Mouse (Mus musculus): ENCODE results near the gene Ldb2. TPM values are rescaled to one million over a fixed set of nuclear protein-coding genes. Genes with fewer than 3 reads are reported as not detected.

Ldb2 gene
- polyA plus RNA-seq, 1 experiment: not detected

DNA sequence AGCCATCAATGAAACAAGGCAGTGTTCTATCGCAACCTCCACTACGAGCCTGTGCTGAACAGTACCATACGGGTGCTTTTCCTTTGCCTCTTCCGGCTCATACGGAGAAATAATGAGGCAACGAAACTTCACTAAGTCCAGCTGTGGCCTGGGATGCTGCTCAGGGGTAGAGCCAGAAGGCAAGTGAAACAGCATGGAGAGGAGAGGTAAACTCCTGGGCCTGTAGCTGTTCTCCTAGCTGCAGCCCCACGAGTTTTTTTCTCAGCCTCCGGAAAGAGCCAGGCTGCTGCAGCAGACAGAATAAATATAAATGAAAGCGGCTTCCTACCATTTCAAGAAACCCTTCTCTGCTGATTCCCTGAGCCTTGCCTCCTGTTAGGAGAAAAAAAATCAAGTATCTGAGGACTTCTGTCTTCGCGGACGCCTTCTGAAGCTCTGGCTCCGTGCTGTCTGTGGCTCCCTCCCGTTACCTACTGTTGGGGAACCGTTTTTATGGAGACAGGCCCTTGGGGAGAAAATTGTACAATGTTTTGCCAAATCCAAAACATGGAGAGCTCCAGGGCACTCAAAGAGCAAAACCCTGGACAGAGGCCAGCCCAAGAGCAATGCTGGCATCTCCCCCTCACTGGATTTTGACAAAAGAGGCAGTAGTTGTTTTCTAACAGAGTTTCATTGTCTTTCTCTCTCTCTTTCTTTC is 205.8 kb downstream of the Ldb2 start:
- TF ChIP-seq EP300 (IDR thresholded peaks at IDR 0.05; ENCODE audit: insufficient read depth, low read depth, low read length): no peak
- H3K9ac ChIP-seq (ENCODE audit: low read depth, poor library complexity, severe bottlenecking): no peak overlapping the region
- no peaks in the 10 kb centered on the region for H3K27me3 ChIP-seq (ENCODE audit: control insufficient read depth, insufficient read depth, low read length, poor library complexity, severe bottlenecking)
- H3K4me3 ChIP-seq (ENCODE audit: low read depth, low read length): no peak overlapping the region
- no peak overlapping the region for H3K27ac ChIP-seq (ENCODE audit: insufficient read depth, low read length)
- H3K36me3 ChIP-seq (ENCODE audit: control insufficient read depth, insufficient read depth, low read length, poor library complexity, severe bottlenecking): no peaks in the 10 kb centered on the region
- no peaks in the 10 kb centered on the region for H3K4me1 ChIP-seq (ENCODE audit: control insufficient read depth, insufficient read depth, low read length)
- H3K9me3 ChIP-seq (replicated peaks; ENCODE audit: control insufficient read depth, insufficient read depth, low read length, poor library complexity, severe bottlenecking): no peaks in the 10 kb centered on the region

DNA sequence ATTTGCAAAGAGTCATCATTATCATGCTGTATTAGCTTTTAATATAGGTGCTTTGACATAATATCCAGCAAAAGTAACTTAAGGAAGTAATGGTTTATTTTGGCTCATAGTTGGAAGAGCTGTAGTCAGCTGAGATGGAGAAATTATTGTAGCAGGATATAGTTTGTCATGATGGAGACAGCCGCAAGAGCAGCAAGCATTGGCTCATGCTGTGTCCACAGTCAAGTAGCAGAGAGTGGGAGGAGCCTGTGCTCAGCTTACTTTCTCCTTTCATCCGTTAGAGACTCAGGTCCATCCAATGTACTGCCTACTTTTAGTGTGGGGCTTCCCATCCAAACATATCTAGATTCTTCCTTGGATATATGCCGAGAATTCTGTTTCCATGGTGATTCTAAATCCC is 208.7 kb downstream of the Ldb2 start:
- H3K4me3 ChIP-seq (ENCODE audit: low read depth, low read length): no peak overlapping the region
- no peak overlapping the region for H3K27ac ChIP-seq (ENCODE audit: insufficient read depth, low read length)
- no peak for TF ChIP-seq CTCF (IDR thresholded peaks at IDR 0.05; ENCODE audit: low read depth, low read length)
- H3K9ac ChIP-seq (ENCODE audit: low read depth, poor library complexity, severe bottlenecking): no peak overlapping the region
- H3K27me3 ChIP-seq (ENCODE audit: control insufficient read depth, insufficient read depth, low read length, poor library complexity, severe bottlenecking): no peaks in the 10 kb centered on the region
- no peaks in the 10 kb centered on the region for H3K36me3 ChIP-seq (ENCODE audit: control insufficient read depth, insufficient read depth, low read length, poor library complexity, severe bottlenecking)
- H3K9me3 ChIP-seq (replicated peaks; ENCODE audit: control insufficient read depth, insufficient read depth, low read length, poor library complexity, severe bottlenecking): no peaks in the 10 kb centered on the region
- H3K4me1 ChIP-seq (ENCODE audit: control insufficient read depth, insufficient read depth, low read length): no peaks in the 10 kb centered on the region

- H3K4me1 ChIP-seq (ENCODE audit: control insufficient read depth, insufficient read depth, low read length): no peaks in the 10 kb centered on the region
- TF ChIP-seq CTCF (IDR thresholded peaks at IDR 0.05; ENCODE audit: low read depth, low read length): no peak
- TF ChIP-seq EP300 (IDR thresholded peaks at IDR 0.05; ENCODE audit: insufficient read depth, low read depth, low read length): no peak
- TF ChIP-seq POLR2A (IDR thresholded peaks at IDR 0.05; ENCODE audit: insufficient read depth, low read length): no peak
- H3K9me3 ChIP-seq (replicated peaks; ENCODE audit: control insufficient read depth, insufficient read depth, low read length, poor library complexity, severe bottlenecking): no peaks in the 10 kb centered on the region
- H3K4me3 ChIP-seq (ENCODE audit: low read depth, low read length): no peak overlapping the region
- H3K36me3 ChIP-seq (ENCODE audit: control insufficient read depth, insufficient read depth, low read length, poor library complexity, severe bottlenecking): no peaks in the 10 kb centered on the region
- no peak overlapping the region for H3K27ac ChIP-seq (ENCODE audit: insufficient read depth, low read length)
- H3K9ac ChIP-seq (ENCODE audit: low read depth, poor library complexity, severe bottlenecking): no peak overlapping the region
- no peaks in the 10 kb centered on the region for H3K27me3 ChIP-seq (ENCODE audit: control insufficient read depth, insufficient read depth, low read length, poor library complexity, severe bottlenecking)
Observed at GRCm38 (mm10) chr5:44589318-44589717, 210.2 kb downstream of the Ldb2 start.

- H3K27ac ChIP-seq (ENCODE audit: insufficient read depth, low read length): no peak overlapping the region
Observed at GRCm38 (mm10) chr5:44586571-44586970, 212.9 kb downstream of the Ldb2 start.

DNA sequence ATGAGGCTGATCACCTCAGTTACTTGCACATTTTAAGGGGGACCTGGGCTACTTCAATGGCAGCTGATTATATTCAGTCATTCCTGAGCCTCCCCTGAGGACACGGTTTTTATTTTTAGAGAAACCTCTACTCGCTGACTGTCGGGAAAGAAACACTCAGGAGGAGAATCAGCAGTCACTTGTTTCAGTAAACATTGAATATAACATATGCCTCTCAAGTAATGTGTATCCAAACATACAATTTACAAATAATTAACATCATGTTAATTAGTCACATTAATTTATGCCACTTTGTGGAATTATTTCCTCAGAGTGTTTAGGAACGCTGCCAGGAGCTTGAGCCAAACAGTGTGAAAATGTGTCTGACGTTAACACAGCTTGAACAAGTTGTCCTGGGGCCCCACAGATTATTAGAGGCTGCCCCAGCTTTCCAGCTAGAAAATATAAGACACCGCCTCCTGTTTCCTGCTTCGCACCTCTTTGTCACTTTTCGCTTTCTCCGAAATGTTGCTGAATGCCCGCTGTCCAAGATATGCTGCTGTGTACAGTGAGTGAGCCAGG is 219.5 kb downstream of the Ldb2 start:
- Histone ChIP-seq H3K9me3 (replicated peaks; ENCODE audit: control insufficient read depth, insufficient read depth, low read length, poor library complexity, severe bottlenecking) (no peaks in the 10 kb centered on the region), H3K9ac (ENCODE audit: low read depth, poor library complexity, severe bottlenecking) (no peak overlapping the region), H3K27me3 (ENCODE audit: control insufficient read depth, insufficient read depth, low read length, poor library complexity, severe bottlenecking) (no peaks in the 10 kb centered on the region), H3K27ac (ENCODE audit: insufficient read depth, low read length) (no peak overlapping the region), H3K4me3 (ENCODE audit: low read depth, low read length) (no peak overlapping the region), H3K36me3 (ENCODE audit: control insufficient read depth, insufficient read depth, low read length, poor library complexity, severe bottlenecking) (no peaks in the 10 kb centered on the region), H3K4me1 (ENCODE audit: control insufficient read depth, insufficient read depth, low read length) (no peaks in the 10 kb centered on the region)
- TF ChIP-seq CTCF (IDR thresholded peaks at IDR 0.05; ENCODE audit: low read depth, low read length) (no peak), POLR2A (IDR thresholded peaks at IDR 0.05; ENCODE audit: insufficient read depth, low read length) (no peak), EP300 (IDR thresholded peaks at IDR 0.05; ENCODE audit: insufficient read depth, low read depth, low read length) (no peak)

More at GRCm38 (mm10) chr5:44586571-44586970, 212.9 kb downstream of the Ldb2 start:
- H3K9ac ChIP-seq (ENCODE audit: low read depth, poor library complexity, severe bottlenecking): no peak overlapping the region
- H3K27me3 ChIP-seq (ENCODE audit: control insufficient read depth, insufficient read depth, low read length, poor library complexity, severe bottlenecking): no peaks in the 10 kb centered on the region
- no peak overlapping the region for H3K4me3 ChIP-seq (ENCODE audit: low read depth, low read length)
- no peaks in the 10 kb centered on the region for H3K4me1 ChIP-seq (ENCODE audit: control insufficient read depth, insufficient read depth, low read length)
- H3K36me3 ChIP-seq (ENCODE audit: control insufficient read depth, insufficient read depth, low read length, poor library complexity, severe bottlenecking): no peaks in the 10 kb centered on the region
- H3K9me3 ChIP-seq (replicated peaks; ENCODE audit: control insufficient read depth, insufficient read depth, low read length, poor library complexity, severe bottlenecking): no peaks in the 10 kb centered on the region
- TF ChIP-seq CTCF (IDR thresholded peaks at IDR 0.05; ENCODE audit: low read depth, low read length) (no peak), EP300 (IDR thresholded peaks at IDR 0.05; ENCODE audit: insufficient read depth, low read depth, low read length) (no peak), POLR2A (IDR thresholded peaks at IDR 0.05; ENCODE audit: insufficient read depth, low read length) (no peak)

DNA sequence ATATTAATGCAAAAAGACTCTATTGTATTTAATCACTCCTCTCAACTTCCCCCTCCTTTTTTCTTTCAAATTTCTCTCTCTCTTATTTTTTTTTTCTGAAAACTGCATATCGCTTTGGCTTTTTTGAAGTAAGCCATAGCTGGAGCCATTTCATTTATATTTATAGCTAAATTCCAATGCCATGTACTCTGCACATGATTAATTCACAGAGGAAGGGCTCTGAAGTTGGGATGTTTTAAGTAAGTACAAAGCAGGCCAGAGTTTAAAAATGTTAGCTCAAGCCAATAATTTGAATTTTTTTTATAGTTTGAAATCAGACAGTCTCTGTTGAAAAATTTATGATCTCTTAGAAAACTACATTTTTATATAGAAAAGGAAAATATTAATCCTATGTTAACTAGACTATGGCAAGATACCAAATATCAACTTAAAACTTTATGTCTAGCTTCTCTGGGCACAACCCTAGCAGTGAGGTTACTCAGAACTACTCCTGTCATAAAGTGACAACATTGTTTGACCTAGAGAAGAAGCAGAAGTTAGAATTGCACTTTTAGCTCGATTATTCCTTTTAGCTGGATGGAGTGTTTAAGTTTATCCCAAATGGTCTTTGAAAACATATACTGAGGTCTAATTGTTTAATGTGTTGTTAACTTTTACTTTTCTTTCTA is 222.7 kb downstream of the Ldb2 start:
- Histone ChIP-seq H3K27me3 (ENCODE audit: control insufficient read depth, insufficient read depth, low read length, poor library complexity, severe bottlenecking) (no peaks in the 10 kb centered on the region), H3K9me3 (replicated peaks; ENCODE audit: control insufficient read depth, insufficient read depth, low read length, poor library complexity, severe bottlenecking) (no peaks in the 10 kb centered on the region), H3K36me3 (ENCODE audit: control insufficient read depth, insufficient read depth, low read length, poor library complexity, severe bottlenecking) (no peaks in the 10 kb centered on the region), H3K9ac (ENCODE audit: low read depth, poor library complexity, severe bottlenecking) (no peak overlapping the region), H3K4me1 (ENCODE audit: control insufficient read depth, insufficient read depth, low read length) (no peaks in the 10 kb centered on the region), H3K27ac (ENCODE audit: insufficient read depth, low read length) (no peak overlapping the region), H3K4me3 (ENCODE audit: low read depth, low read length) (no peak overlapping the region)
- TF ChIP-seq POLR2A (IDR thresholded peaks at IDR 0.05; ENCODE audit: insufficient read depth, low read length) (no peak), EP300 (IDR thresholded peaks at IDR 0.05; ENCODE audit: insufficient read depth, low read depth, low read length) (no peak), CTCF (IDR thresholded peaks at IDR 0.05; ENCODE audit: low read depth, low read length) (no peak)

Measured in ES-Bruce4 (cell line).